Mouse (Mus musculus): ENCODE data around the gene Gm10031. TPM values are rescaled to one million over a fixed set of nuclear protein-coding genes. Genes with fewer than 3 reads are reported as not detected.
"Not testable (repeated sequence)": the region's sequence is repeated elsewhere in the genome, so short reads cannot be mapped to it uniquely, and the experiment has no call there.

Gene Gm10031
- polyA plus RNA-seq, 1 experiment, result 33.7 TPM

GRCm38 (mm10) chr1:156520136-156520780 lies 3.6 kb upstream of the Gm10031 start:
- WGBS, result 95% methylated on average over 3 of the region's 3 CpGs
- Histone ChIP-seq H3K27ac (ENCODE audit: control insufficient read depth, insufficient read depth, low read length) (no peak overlapping the region), H3K4me3 (ENCODE audit: control insufficient read depth, insufficient read depth, low read length) (no peak overlapping the region), H3K36me3 (ENCODE audit: control insufficient read depth, insufficient read depth, low read length) (no peaks in the 10 kb centered on the region), H3K4me1 (replicated peaks; ENCODE audit: control insufficient read depth, insufficient read depth, low read length) (peaks cover 6% of the 10 kb centered on the region), H3K27me3 (ENCODE audit: control insufficient read depth, insufficient read depth, low read length) (no peaks in the 10 kb centered on the region)
- TF ChIP-seq POLR2A (IDR thresholded peaks at IDR 0.05; ENCODE audit: control insufficient read depth, extremely low read depth, insufficient read depth, low read length, poor library complexity), result no peak
- no peak for TF ChIP-seq CTCF (IDR thresholded peaks at IDR 0.05; ENCODE audit: borderline replicate concordance, control insufficient read depth, extremely low read depth, insufficient read depth, low read length, poor library complexity)
- no peak for DNase-seq

GRCm38 (mm10) chr1:156521796-156522517 lies 1.9 kb upstream of the Gm10031 start:
- H3K4me3 ChIP-seq (ENCODE audit: control insufficient read depth, insufficient read depth, low read length), result peak overlapping the region; percentile 24
- peak; percentile 63 for DNase-seq
- no peaks in the 10 kb centered on the region for H3K36me3 ChIP-seq (ENCODE audit: control insufficient read depth, insufficient read depth, low read length)
- peaks cover 6% of the 10 kb centered on the region for H3K4me1 ChIP-seq (replicated peaks; ENCODE audit: control insufficient read depth, insufficient read depth, low read length)
- 16% methylated on average over 15 of the region's 15 CpGs for WGBS
- no peaks in the 10 kb centered on the region for H3K27me3 ChIP-seq (ENCODE audit: control insufficient read depth, insufficient read depth, low read length)
- TF ChIP-seq POLR2A (IDR thresholded peaks at IDR 0.05; ENCODE audit: control insufficient read depth, extremely low read depth, insufficient read depth, low read length, poor library complexity) (no peak), CTCF (IDR thresholded peaks at IDR 0.05; ENCODE audit: borderline replicate concordance, control insufficient read depth, extremely low read depth, insufficient read depth, low read length, poor library complexity) (no peak)
- H3K27ac ChIP-seq (ENCODE audit: control insufficient read depth, insufficient read depth, low read length), result peak overlapping the region; percentile 85

- 96% methylated on average over 16 of the region's 16 CpGs for WGBS
- not testable (repeated sequence) for H3K27me3 ChIP-seq (ENCODE audit: control insufficient read depth, insufficient read depth, low read length); H3K4me1 ChIP-seq (replicated peaks; ENCODE audit: control insufficient read depth, insufficient read depth, low read length); DNase-seq; H3K4me3 ChIP-seq (ENCODE audit: control insufficient read depth, insufficient read depth, low read length); H3K36me3 ChIP-seq (ENCODE audit: control insufficient read depth, insufficient read depth, low read length); H3K27ac ChIP-seq (ENCODE audit: control insufficient read depth, insufficient read depth, low read length)
Measured at GRCm38 (mm10) chr1:156532476-156533175, 8.8 kb downstream of the Gm10031 start.

GRCm38 (mm10) chr1:156533483-156533882 lies 9.7 kb downstream of the Gm10031 start:
- TF ChIP-seq POLR2A (IDR thresholded peaks at IDR 0.05; ENCODE audit: control insufficient read depth, extremely low read depth, insufficient read depth, low read length, poor library complexity) (no peak), CTCF (IDR thresholded peaks at IDR 0.05; ENCODE audit: borderline replicate concordance, control insufficient read depth, extremely low read depth, insufficient read depth, low read length, poor library complexity) (no peak)
- 74% methylated on average over 3 of the region's 3 CpGs for WGBS
- DNase-seq, result no peak
- Histone ChIP-seq H3K27me3 (ENCODE audit: control insufficient read depth, insufficient read depth, low read length) (no peaks in the 10 kb centered on the region), H3K4me1 (replicated peaks; ENCODE audit: control insufficient read depth, insufficient read depth, low read length) (no peaks in the 10 kb centered on the region), H3K36me3 (ENCODE audit: control insufficient read depth, insufficient read depth, low read length) (no peaks in the 10 kb centered on the region), H3K27ac (ENCODE audit: control insufficient read depth, insufficient read depth, low read length) (no peak overlapping the region), H3K4me3 (ENCODE audit: control insufficient read depth, insufficient read depth, low read length) (no peak overlapping the region)

- TF ChIP-seq POLR2A (IDR thresholded peaks at IDR 0.05; ENCODE audit: control insufficient read depth, extremely low read depth, insufficient read depth, low read length, poor library complexity) (no peak), CTCF (IDR thresholded peaks at IDR 0.05; ENCODE audit: borderline replicate concordance, control insufficient read depth, extremely low read depth, insufficient read depth, low read length, poor library complexity) (no peak)
- Histone ChIP-seq H3K27ac (ENCODE audit: control insufficient read depth, insufficient read depth, low read length) (no peak overlapping the region), H3K27me3 (ENCODE audit: control insufficient read depth, insufficient read depth, low read length) (no peaks in the 10 kb centered on the region), H3K4me1 (replicated peaks; ENCODE audit: control insufficient read depth, insufficient read depth, low read length) (no peaks in the 10 kb centered on the region), H3K36me3 (ENCODE audit: control insufficient read depth, insufficient read depth, low read length) (no peaks in the 10 kb centered on the region), H3K4me3 (ENCODE audit: control insufficient read depth, insufficient read depth, low read length) (no peak overlapping the region)
- no peak for DNase-seq
- 91% methylated on average over 4 of the region's 4 CpGs for WGBS
Measured at GRCm38 (mm10) chr1:156533911-156534310, 10.1 kb downstream of the Gm10031 start.

- WGBS, result 29% methylated on average over 2 of the region's 2 CpGs
- Histone ChIP-seq H3K27me3 (ENCODE audit: control insufficient read depth, insufficient read depth, low read length) (no peaks in the 10 kb centered on the region), H3K4me1 (replicated peaks; ENCODE audit: control insufficient read depth, insufficient read depth, low read length) (no peaks in the 10 kb centered on the region), H3K27ac (ENCODE audit: control insufficient read depth, insufficient read depth, low read length) (no peak overlapping the region), H3K36me3 (ENCODE audit: control insufficient read depth, insufficient read depth, low read length) (no peaks in the 10 kb centered on the region), H3K4me3 (ENCODE audit: control insufficient read depth, insufficient read depth, low read length) (no peak overlapping the region)
- TF ChIP-seq CTCF (IDR thresholded peaks at IDR 0.05; ENCODE audit: borderline replicate concordance, control insufficient read depth, extremely low read depth, insufficient read depth, low read length, poor library complexity) (no peak), POLR2A (IDR thresholded peaks at IDR 0.05; ENCODE audit: control insufficient read depth, extremely low read depth, insufficient read depth, low read length, poor library complexity) (no peak)
- no peak for DNase-seq
Measured at GRCm38 (mm10) chr1:156537031-156537430, 13.2 kb downstream of the Gm10031 start.

Measured in thymus, adult 2 months (tissue).